Mouse (Mus musculus): ENCODE results near the gene Gm20547.
A peak's percentile ranks its signal among the peaks of the same experiment; 100 is the strongest.
"Not testable (repeated sequence)": the region's sequence is repeated elsewhere in the genome, so short reads cannot be mapped to it uniquely, and the experiment has no call there.

Gm20547 gene

GRCm38 (mm10) chr17:34853511-34853910 lies 28.3 kb downstream of the Gm20547 start:
- no peak for DNase-seq (ENCODE audit: low spot score in 2 of 2)

GRCm38 (mm10) chr17:34850517-34851125 lies 31.2 kb downstream of the Gm20547 start:
- DNase-seq (ENCODE audit: low spot score in 2 of 2), result no peak

- peak; percentile 98 for DNase-seq (ENCODE audit: low spot score in 2 of 2)
Measured at GRCm38 (mm10) chr17:34849722-34850516, 31.9 kb downstream of the Gm20547 start, which contains the start of the genes Skiv2l and Nelfe. Skiv2l (minus strand) TSS chr17:34850210. Nelfe (plus strand) TSS chr17:34850391.

GRCm38 (mm10) chr17:34847615-34848014 lies 34.2 kb downstream of the Gm20547 start:
- DNase-seq (ENCODE audit: low spot score in 2 of 2), result no peak

- no peak for DNase-seq (ENCODE audit: low spot score in 2 of 2)
Measured at GRCm38 (mm10) chr17:34847192-34847591, 34.6 kb downstream of the Gm20547 start.

GRCm38 (mm10) chr17:34844884-34845283 lies 37.0 kb downstream of the Gm20547 start:
- no peak for DNase-seq (ENCODE audit: low spot score in 2 of 2)

GRCm38 (mm10) chr17:34840736-34841307 lies 41.0 kb downstream of the Gm20547 start:
- no peak for DNase-seq (ENCODE audit: low spot score in 2 of 2)

GRCm38 (mm10) chr17:34838785-34839184 lies 43.1 kb downstream of the Gm20547 start:
- no peak for DNase-seq (ENCODE audit: low spot score in 2 of 2)

GRCm38 (mm10) chr17:34837464-34838324 lies 44.1 kb downstream of the Gm20547 start:
- no peak for DNase-seq (ENCODE audit: low spot score in 2 of 2)

- DNase-seq (ENCODE audit: low spot score in 2 of 2), result peak; percentile 94 to 97
Measured at GRCm38 (mm10) chr17:34836856-34837221, 45.0 kb downstream of the Gm20547 start, which contains the start of the genes Stk19 and Dxo. Stk19 (minus strand) TSS chr17:34836945. Dxo (plus strand) TSS chr17:34837019.

- no peak for DNase-seq (ENCODE audit: low spot score in 2 of 2)
Measured at GRCm38 (mm10) chr17:34836155-34836855, 45.5 kb downstream of the Gm20547 start.

GRCm38 (mm10) chr17:34830776-34831175 lies 51.1 kb downstream of the Gm20547 start:
- not testable (repeated sequence) for DNase-seq (ENCODE audit: low spot score in 2 of 2)

- DNase-seq (ENCODE audit: low spot score in 2 of 2), result no peak
Measured at GRCm38 (mm10) chr17:34814818-34815370, 66.9 kb downstream of the Gm20547 start.

- peak; percentile 28 to 82 for DNase-seq (ENCODE audit: low spot score in 2 of 2)
Measured at GRCm38 (mm10) chr17:34813747-34814146, 68.1 kb downstream of the Gm20547 start.

- no peak for DNase-seq (ENCODE audit: low spot score in 2 of 2)
Measured at GRCm38 (mm10) chr17:34811275-34811674, 70.6 kb downstream of the Gm20547 start.

- DNase-seq (ENCODE audit: low spot score in 2 of 2), result not testable (repeated sequence)
Measured at GRCm38 (mm10) chr17:34810811-34811210, 71.0 kb downstream of the Gm20547 start.

GRCm38 (mm10) chr17:34810411-34810810 lies 71.4 kb downstream of the Gm20547 start:
- DNase-seq (ENCODE audit: low spot score in 2 of 2), result not testable (repeated sequence)

- no peak for DNase-seq (ENCODE audit: low spot score in 2 of 2)
Measured at GRCm38 (mm10) chr17:34808599-34809205, 73.1 kb downstream of the Gm20547 start.

GRCm38 (mm10) chr17:34807176-34807575 lies 74.7 kb downstream of the Gm20547 start:
- no peak for DNase-seq (ENCODE audit: low spot score in 2 of 2)

Measured in spleen, postnatal 4 days (tissue).